Mouse (Mus musculus) CH12.LX (cell line): ENCODE results near the gene Kcnip3. TPM values are rescaled to one million over a fixed set of nuclear protein-coding genes. Genes with fewer than 3 reads are reported as not detected.
A peak's percentile ranks its signal among the peaks of the same experiment; 100 is the strongest.

ENCODE experiments used
- DNase-seq: peaks from one replicate; pipeline ENCODE4 v3.0.0-alpha.2; 2013; ENCODE audit errors: extremely low read depth
- H3K27ac ChIP-seq: 2 replicates; pipeline ENCODE4 v1.5.1; 2012; ENCODE audit warnings: low read depth, mild to moderate bottlenecking, control low read depth, moderate library complexity; ENCODE audit not compliant: insufficient read depth
- H3K27me3 ChIP-seq: replicated peaks from 2 replicates; pipeline ENCODE3; 2012; ENCODE audit warnings: inconsistent platforms
- H3K36me3 ChIP-seq, 2 experiments: replicated peaks in 1 of 2; 2 replicates each; pipeline versions ENCODE3 to v1.6.1; 2012; ENCODE audit warnings: inconsistent platforms in 1 of 2, low read length in 1 of 2, mild to moderate bottlenecking in 1 of 2, mixed read lengths in 1 of 2, moderate library complexity in 1 of 2; ENCODE audit not compliant: control insufficient read depth in 1 of 2, insufficient read depth in 1 of 2
- H3K4me1 ChIP-seq, 2 experiments: 2 replicates each; pipeline ENCODE4 v1.6.1; 2012; ENCODE audit warnings: inconsistent platforms in 1 of 2, moderate library complexity in 1 of 2; ENCODE audit not compliant: insufficient read depth in 2 of 2, control insufficient read depth in 1 of 2
- H3K4me2 ChIP-seq: 2 replicates; pipeline ENCODE4 v1.6.1; 2012; ENCODE audit warnings: low read depth, mild to moderate bottlenecking, control low read depth; ENCODE audit not compliant: poor library complexity, insufficient read depth, severe bottlenecking
- H3K4me3 ChIP-seq, 3 experiments: fragments of 150-350 bp in 1 of 3; sonication (generic) in 1 of 3; replicated peaks in 1 of 3; 2 replicates each; pipeline versions ENCODE3 to v1.5.1; 2011 to 2012; ENCODE audit warnings: low read depth in 2 of 3, low read length in 2 of 3, mild to moderate bottlenecking in 2 of 3, moderate library complexity in 2 of 3, control low read depth in 1 of 3, improper control_type of control experiment in 1 of 3, inconsistent platforms in 1 of 3, mixed read lengths in 1 of 3; ENCODE audit not compliant: poor library complexity in 1 of 3
- H3K79me2 ChIP-seq: replicated peaks from 2 replicates; pipeline ENCODE4 v1.6.1; 2012; ENCODE audit warnings: mild to moderate bottlenecking, moderate library complexity; ENCODE audit not compliant: control insufficient read depth, poor library complexity, insufficient read depth, severe bottlenecking; ENCODE audit errors: extremely low read depth
- H3K9ac ChIP-seq: 2 replicates; pipeline ENCODE4 v1.6.1; 2012; ENCODE audit warnings: low read depth, mild to moderate bottlenecking, control low read depth, moderate library complexity; ENCODE audit not compliant: insufficient read depth
- H3K9me3 ChIP-seq: replicated peaks from 2 replicates; pipeline ENCODE3; 2012; ENCODE audit warnings: low read length, inconsistent platforms, mixed read lengths
- BHLHE40 ChIP-seq: IDR thresholded peaks from 2 replicates; pipeline ENCODE4 v1.6.1; 2011; ENCODE audit warnings: mild to moderate bottlenecking, low read depth, low read length, improper control_type of control experiment
- CTCF ChIP-seq, 2 experiments: IDR thresholded peaks in 1 of 2; conservative IDR thresholded peaks in 1 of 2; 2 replicates each; pipeline ENCODE4 v1.5.1; 2011 to 2012; ENCODE audit warnings: low read depth in 2 of 2, low read length in 2 of 2, improper control_type of control experiment in 1 of 2, inconsistent platforms in 1 of 2, mild to moderate bottlenecking in 1 of 2, moderate library complexity in 1 of 2
- ELF1 ChIP-seq: IDR thresholded peaks from 2 replicates; pipeline ENCODE4 v1.6.1; 2014; ENCODE audit warnings: low read depth, mild to moderate bottlenecking, inconsistent platforms, low read length, improper control_type of control experiment
- HCFC1 ChIP-seq: IDR thresholded peaks from 2 replicates; pipeline ENCODE4 v1.6.1; 2012; ENCODE audit warnings: low read depth, mild to moderate bottlenecking, inconsistent platforms, low read length, improper control_type of control experiment
- IRF4 ChIP-seq: IDR thresholded peaks from 2 replicates; pipeline ENCODE4 v1.6.1; 2014; ENCODE audit warnings: low read depth, mild to moderate bottlenecking, inconsistent platforms, low read length, improper control_type of control experiment
- KAT2A ChIP-seq: IDR thresholded peaks from 2 replicates; pipeline ENCODE4 v1.6.1; 2012; ENCODE audit warnings: low read length, improper control_type of control experiment, inconsistent platforms; ENCODE audit not compliant: insufficient replicate concordance
- MAX ChIP-seq: IDR thresholded peaks from 2 replicates; pipeline ENCODE4 v1.6.1; 2011; ENCODE audit warnings: low read length, improper control_type of control experiment
- MEF2A ChIP-seq: IDR thresholded peaks from 2 replicates; pipeline ENCODE4 v1.6.1; 2014; ENCODE audit warnings: low read depth, mild to moderate bottlenecking, inconsistent platforms, low read length, improper control_type of control experiment, borderline replicate concordance
- MXI1 ChIP-seq: IDR thresholded peaks from 2 replicates; pipeline ENCODE4 v1.6.1; 2011; ENCODE audit warnings: mild to moderate bottlenecking, low read depth, low read length, improper control_type of control experiment
- MYC ChIP-seq: IDR thresholded peaks from 2 replicates; pipeline ENCODE4 v1.6.1; 2011; ENCODE audit warnings: low read depth, mild to moderate bottlenecking, improper control_type of control experiment, low read length
- NELFE ChIP-seq: IDR thresholded peaks from 2 replicates; pipeline ENCODE4 v1.6.1; 2011; ENCODE audit warnings: low read depth, low read length, improper control_type of control experiment
- NRF1 ChIP-seq: IDR thresholded peaks from 2 replicates; pipeline ENCODE4 v1.6.1; 2014; ENCODE audit warnings: low read depth, mild to moderate bottlenecking, inconsistent platforms, low read length, improper control_type of control experiment, moderate library complexity
- POLR2AphosphoS2 ChIP-seq: IDR thresholded peaks from 2 replicates; pipeline ENCODE4 v1.6.1; 2011; ENCODE audit warnings: low read depth, low read length, improper control_type of control experiment
- RAD21 ChIP-seq: IDR thresholded peaks from 2 replicates; pipeline ENCODE4 v1.6.1; 2011; ENCODE audit warnings: low read depth, mild to moderate bottlenecking, low read length, improper control_type of control experiment, moderate library complexity
- SIN3A ChIP-seq: IDR thresholded peaks from 2 replicates; pipeline ENCODE4 v1.6.1; 2012; ENCODE audit warnings: low read length, improper control_type of control experiment, inconsistent platforms
- TBP ChIP-seq: conservative IDR thresholded peaks from 2 replicates; pipeline ENCODE4 v1.6.1; 2011; ENCODE audit warnings: low read depth, low read length, improper control_type of control experiment
- TCF12 ChIP-seq: IDR thresholded peaks from 2 replicates; pipeline ENCODE4 v1.6.1; 2014; ENCODE audit warnings: low read depth, mild to moderate bottlenecking, inconsistent platforms, low read length, improper control_type of control experiment
- USF1 ChIP-seq: IDR thresholded peaks from 2 replicates; pipeline ENCODE4 v1.6.1; 2014; ENCODE audit warnings: low read depth, mild to moderate bottlenecking, inconsistent platforms, low read length, improper control_type of control experiment
- USF2 ChIP-seq: conservative IDR thresholded peaks from 2 replicates; pipeline ENCODE4 v1.6.1; 2011; ENCODE audit warnings: low read depth, low read length, improper control_type of control experiment
- ZKSCAN1 ChIP-seq: IDR thresholded peaks from 2 replicates; pipeline ENCODE4 v1.6.1; 2012; ENCODE audit warnings: low read depth, inconsistent platforms, low read length, improper control_type of control experiment, borderline replicate concordance
- dilution Hi-C: fragments of 300-500 bp; cut with MboI; formaldehyde crosslinking; loops from 2 replicates; pipeline ENCODE4 v1.14.3; 2020; ENCODE audit warnings: low sequenced_read_pairs; ENCODE audit not compliant: extremely low pct_unique_long_range_greater_than_20kb, extremely low pct_ligation_motif_present
- in situ Hi-C: fragments of 300-500 bp; cut with MboI; formaldehyde crosslinking; loops from 3 replicates; pipeline ENCODE4 v1.14.3; 2019; ENCODE audit warnings: low sequenced_read_pairs, low pct_ligation_motif_present, low pct_unique_long_range_greater_than_20kb, mixed read lengths
- polyA plus RNA-seq: library from polyadenylated mRNA; unstranded; fragments of >175 nt; gene quantifications from 2 replicates; pipeline ENCODE4 v1.2.1, GENCODE M21; 2012; ENCODE audit warnings: low read depth; ENCODE audit not compliant: insufficient read length
- total RNA-seq, 2 experiments: library from RNA; depleted of rRNA; stranded (reverse); fragments of 300-350 nt in 1 of 2; fragments of >200 nt in 1 of 2; gene quantifications; 2 replicates each; pipeline ENCODE4 v1.2.3; 2012 to 2014

The Kcnip3 gene
- total and polyA plus RNA-seq, 3 experiments, result not detected

DNA sequence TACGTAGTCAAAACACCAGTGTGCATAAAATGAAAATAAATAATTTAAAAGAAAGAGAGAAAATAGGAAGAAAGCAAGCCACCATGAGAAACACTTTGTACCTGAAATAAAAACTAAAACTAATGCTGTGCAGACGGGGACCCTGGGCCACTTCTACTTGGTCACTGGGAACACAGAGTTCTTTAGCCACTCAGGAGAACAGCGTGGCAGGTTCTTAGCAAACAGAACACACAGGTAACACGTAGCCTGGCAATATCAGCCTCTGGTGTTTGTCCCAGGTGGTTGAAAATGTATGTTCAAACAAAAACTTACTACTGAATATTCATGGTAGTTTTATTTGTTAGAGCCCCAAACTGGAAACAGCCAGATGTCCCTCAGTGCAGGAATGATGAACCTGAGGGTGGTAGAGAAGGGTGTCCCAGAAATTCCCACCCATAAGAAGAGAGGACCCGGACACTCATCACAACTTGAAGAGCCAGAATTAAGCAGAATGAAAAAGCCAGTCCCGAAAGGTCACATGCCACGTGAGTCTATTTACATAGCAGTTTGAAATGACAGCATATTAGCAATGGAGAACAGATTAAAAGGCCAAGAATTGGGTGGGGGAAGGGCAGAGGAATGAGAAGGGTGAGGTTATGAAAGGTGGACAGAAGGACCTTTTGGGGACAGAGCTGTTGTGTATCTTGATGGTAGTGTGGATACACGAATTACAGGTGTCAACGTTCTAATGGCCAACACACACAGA lies 7.3 kb downstream of the Kcnip3 start:
- no peak overlapping the region for H3K4me3 ChIP-seq
- peaks cover 0 to 9% of the 10 kb centered on the region in 2 experiments; a peak in 2 of 4 replicates for H3K4me1 ChIP-seq
- H3K4me2 ChIP-seq, result no peak overlapping the region
- TF ChIP-seq MYC (no peak), KAT2A (no peak), TCF12 (no peak), BHLHE40 (0 out of 2 replicates have a peak, but pooled peaks have one; percentile 36)
- H3K27me3 ChIP-seq, result peaks cover 91% of the 10 kb centered on the region
- in situ Hi-C loops, result no loop called here
- H3K27ac ChIP-seq, result no peak overlapping the region
- no peaks in the 10 kb centered on the region for H3K79me2 ChIP-seq
- H3K9me3 ChIP-seq, result no peaks in the 10 kb centered on the region
- no peak for DNase-seq
- dilution Hi-C loops, result no loop called here
- no peaks in the 10 kb centered on the region for H3K36me3 ChIP-seq
- no peak overlapping the region for H3K9ac ChIP-seq

DNA sequence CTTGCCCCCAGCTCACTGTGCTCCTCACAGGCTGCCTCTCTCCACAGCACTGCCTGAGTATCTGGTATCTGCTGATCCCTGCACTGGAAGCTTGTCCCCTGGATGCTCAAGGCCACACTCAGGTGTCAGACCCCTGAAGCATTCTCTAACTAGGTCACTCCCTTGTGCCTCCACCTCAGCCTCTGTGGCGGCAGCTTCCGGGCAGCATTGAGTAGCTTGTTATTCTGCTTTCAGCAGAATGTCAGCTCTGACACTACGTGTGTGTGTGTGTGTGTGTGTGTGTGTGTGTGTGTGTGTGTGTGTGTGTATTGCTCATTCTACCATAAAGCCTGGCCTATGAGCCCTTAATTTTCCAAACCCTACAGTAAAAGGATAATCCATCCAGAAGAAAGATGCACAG lies 8.7 kb downstream of the Kcnip3 start:
- H3K4me2 ChIP-seq, result no peak overlapping the region
- no peak for DNase-seq
- no peaks in the 10 kb centered on the region for H3K36me3 ChIP-seq
- H3K27me3 ChIP-seq, result peaks cover 91% of the 10 kb centered on the region
- no peak for TF ChIP-seq MXI1
- no peak for TF ChIP-seq IRF4
- TF ChIP-seq NRF1, result no peak
- TF ChIP-seq RAD21, result no peak
- TF ChIP-seq NELFE, result no peak
- no peak for TF ChIP-seq MAX
- TF ChIP-seq TBP, result no peak
- TF ChIP-seq USF2, result no peak
- TF ChIP-seq ELF1, result no peak
- TF ChIP-seq ZKSCAN1, result no peak
- TF ChIP-seq MEF2A, result no peak
- TF ChIP-seq KAT2A, result no peak
- TF ChIP-seq SIN3A, result no peak
- TF ChIP-seq HCFC1, result no peak
- TF ChIP-seq POLR2AphosphoS2, result no peak
- no peak for TF ChIP-seq USF1
- TF ChIP-seq MYC, result no peak
- TF ChIP-seq CTCF (conservative IDR thresholded peaks at IDR 0.05 in 1 of 2, IDR thresholded peaks at IDR 0.05 in 1 of 2; ENCODE audit: low read depth in 2 of 2, low read length in 2 of 2), result no peak
- dilution Hi-C loops, result no loop called here
- in situ Hi-C loops, result no loop called here
- no peak overlapping the region for H3K27ac ChIP-seq
- no peaks in the 10 kb centered on the region for H3K9me3 ChIP-seq
- no peaks in the 10 kb centered on the region for H3K79me2 ChIP-seq
- no peak overlapping the region for H3K4me3 ChIP-seq
- no peak overlapping the region for H3K9ac ChIP-seq
- peaks cover 0 to 5% of the 10 kb centered on the region in 2 experiments; a peak in 2 of 4 replicates for H3K4me1 ChIP-seq
